In the genomic region with DNA sequence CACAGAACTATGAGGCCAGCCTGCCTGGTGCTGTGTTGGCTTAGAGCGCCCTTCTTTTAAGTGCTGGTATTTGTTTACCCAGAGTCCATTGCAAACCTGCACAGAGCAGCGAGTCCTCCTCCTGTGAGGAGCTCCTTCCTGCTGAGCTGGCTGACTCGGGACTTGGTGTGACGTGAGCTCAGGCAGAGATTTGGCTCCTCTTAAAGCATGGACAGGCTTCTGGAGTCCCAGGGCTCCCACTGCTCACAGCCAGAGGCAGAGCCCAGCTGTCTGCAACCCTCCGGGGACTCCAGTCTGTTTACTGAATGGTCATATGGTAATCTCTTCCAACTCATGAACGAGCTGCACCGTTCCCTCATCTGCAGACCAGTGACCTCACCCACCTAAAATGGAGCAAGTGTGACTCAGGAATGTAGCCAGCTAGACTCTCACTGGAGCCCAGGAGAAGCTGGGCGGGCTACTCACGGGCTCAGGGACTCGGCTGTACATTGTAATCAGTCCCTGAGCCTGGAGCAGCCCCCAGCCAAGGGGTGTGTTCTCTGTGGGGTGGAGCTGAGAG, we compare ENCODE assay signal across 8 mouse cellular contexts.
DNase-seq lines count a peak whose midpoint lies in the region; ATAC-seq and TF ChIP-seq lines count a peak whose summit lies in the region.

No protein-coding gene starts in this region.

- peak overlapping the region; percentile 91 for H3K27ac ChIP-seq in lung, embryonic 14.5 days (ENCODE audit: low read depth)

- peak; percentile 89 for ATAC-seq in lung, embryonic 14.5 days (ENCODE audit: insufficient read depth)

- H3K36me3 ChIP-seq in lung, embryonic 14.5 days (ENCODE audit: insufficient read depth), result no peaks in the 10 kb centered on the region

- peak overlapping the region; percentile 28 for H3K9ac ChIP-seq in lung, embryonic 14.5 days

- 5% methylated on average over 10 of the region's 10 CpGs for WGBS in lung, embryonic 14.5 days

- peak; percentile 62 to 79 for DNase-seq in adrenal gland, adult (ENCODE audit: inconsistent age in 2 of 2, low spot score in 1 of 2)
- DNase-seq in adrenal gland, postnatal 4 days (ENCODE audit: low spot score in 2 of 2), result no peak
- peak; percentile 47 for DNase-seq in embryo, embryonic 11 days
- peak; percentile 86 for DNase-seq in heart, adult 8-10 months (ENCODE audit: low spot score)
- DNase-seq in kidney, adult 18-20 months, result peak; percentile 4
- peak; percentile 81 for DNase-seq in lung, embryonic 14.5 days
- DNase-seq in ovary, postnatal 36 days (ENCODE audit: low spot score), result peak; percentile 24
- no peak for DNase-seq in thymus, postnatal 14 days

- peak overlapping the region; percentile 48 for H3K4me2 ChIP-seq in lung, embryonic 14.5 days

- no peaks in the 10 kb centered on the region for H3K27me3 ChIP-seq in lung, embryonic 14.5 days (ENCODE audit: insufficient read depth, low read length)

- no peak overlapping the region; the same call in 1 of the 2 replicates for H3K4me3 ChIP-seq in lung, embryonic 14.5 days (ENCODE audit: low read depth, low read length)

- TF ChIP-seq CTCF in lung, embryonic 14.5 days (IDR thresholded peaks at IDR 0.05; ENCODE audit: low read depth), result no peak

- no peaks in the 10 kb centered on the region for H3K9me3 ChIP-seq in lung, embryonic 14.5 days (ENCODE audit: low read depth, low read length)

- peaks cover 4% of the 10 kb centered on the region; the same call in 1 of the 2 replicates for H3K4me1 ChIP-seq in lung, embryonic 14.5 days (ENCODE audit: insufficient read depth)

Comparison
In these comparisons a context has a peak if more than half of its experiments do, and no peak if none do; other contexts are left out.
1. DNase-seq: peak in adrenal gland, adult (2 of 2), embryo, embryonic 11 days (single experiment), heart, adult 8-10 months (single experiment), kidney, adult 18-20 months (single experiment), lung, embryonic 14.5 days (single experiment) and ovary, postnatal 36 days (single experiment); none in adrenal gland, postnatal 4 days (0 of 2) and thymus, postnatal 14 days (single experiment).